Mouse (Mus musculus): ENCODE results near the gene Slc38a4. TPM values are rescaled to one million over a fixed set of nuclear protein-coding genes. Genes with fewer than 3 reads are reported as not detected.

The Slc38a4 gene
- polyA plus RNA-seq, 1 experiment from 2014 or later, result 68.3 TPM

- no peak for DNase-seq (ENCODE audit: low spot score)
Observed at GRCm38 (mm10) chr15:96974131-96974530, 81.6 kb downstream of the Slc38a4 start.

GRCm38 (mm10) chr15:96973370-96973769 lies 82.4 kb downstream of the Slc38a4 start:
- Histone ChIP-seq H3K9ac (ENCODE audit: low read length) (no peak overlapping the region), H3K27ac (ENCODE audit: low read depth) (peak overlapping the region; percentile 60), H3K36me3 (ENCODE audit: control insufficient read depth, insufficient read depth, low read length) (no peaks in the 10 kb centered on the region), H3K4me3 (ENCODE audit: low read depth, low read length) (no peak overlapping the region), H3K4me1 (replicated peaks; ENCODE audit: control insufficient read depth, insufficient read depth, low read length) (0 out of 2 replicates have a peak, but pooled peaks cover 5% of the 10 kb centered on the region), H3K4me2 (ENCODE audit: low read length) (no peak overlapping the region), H3K27me3 (replicated peaks; ENCODE audit: control insufficient read depth, insufficient read depth, low read length) (no peaks in the 10 kb centered on the region), H3K9me3 (ENCODE audit: control insufficient read depth, low read length) (no peaks in the 10 kb centered on the region)
- DNase-seq (ENCODE audit: low spot score) (no peak), ATAC-seq (replicated peaks; ENCODE audit: low FRiP score, low TSS enrichment, low read depth) (peak; percentile 32; the same call in 1 of the 2 replicates)
- 63% methylated on average over 4 of the region's 4 CpGs for WGBS

More at GRCm38 (mm10) chr15:96974131-96974530, 81.6 kb downstream of the Slc38a4 start:
- Histone ChIP-seq H3K9ac (ENCODE audit: low read length) (no peak overlapping the region), H3K27me3 (replicated peaks; ENCODE audit: control insufficient read depth, insufficient read depth, low read length) (no peaks in the 10 kb centered on the region), H3K27ac (ENCODE audit: low read depth) (peak overlapping the region; percentile 29; the same call in 1 of the 2 replicates), H3K4me3 (ENCODE audit: low read depth, low read length) (no peak overlapping the region), H3K4me2 (ENCODE audit: low read length) (no peak overlapping the region), H3K36me3 (ENCODE audit: control insufficient read depth, insufficient read depth, low read length) (no peaks in the 10 kb centered on the region), H3K9me3 (ENCODE audit: control insufficient read depth, low read length) (no peaks in the 10 kb centered on the region), H3K4me1 (replicated peaks; ENCODE audit: control insufficient read depth, insufficient read depth, low read length) (0 out of 2 replicates have a peak, but pooled peaks cover 5% of the 10 kb centered on the region)
- ATAC-seq (replicated peaks; ENCODE audit: low FRiP score, low TSS enrichment, low read depth), result no peak
- 91% methylated on average over 5 of the region's 5 CpGs for WGBS

- DNase-seq (ENCODE audit: low spot score) (no peak), ATAC-seq (replicated peaks; ENCODE audit: low FRiP score, low TSS enrichment, low read depth) (no peak; the same call in 1 of the 2 replicates)
- peak overlapping the region; percentile 60 for H3K27ac ChIP-seq (ENCODE audit: low read depth)
- 56% methylated on average over 3 of the region's 3 CpGs for WGBS
- H3K27me3 ChIP-seq (replicated peaks; ENCODE audit: control insufficient read depth, insufficient read depth, low read length), result no peaks in the 10 kb centered on the region
- no peak overlapping the region for H3K4me3 ChIP-seq (ENCODE audit: low read depth, low read length)
- 0 out of 2 replicates have a peak, but pooled peaks cover 5% of the 10 kb centered on the region for H3K4me1 ChIP-seq (replicated peaks; ENCODE audit: control insufficient read depth, insufficient read depth, low read length)
- no peaks in the 10 kb centered on the region for H3K9me3 ChIP-seq (ENCODE audit: control insufficient read depth, low read length)
- H3K36me3 ChIP-seq (ENCODE audit: control insufficient read depth, insufficient read depth, low read length), result no peaks in the 10 kb centered on the region
- H3K4me2 ChIP-seq (ENCODE audit: low read length), result no peak overlapping the region
- no peak overlapping the region for H3K9ac ChIP-seq (ENCODE audit: low read length)
Observed at GRCm38 (mm10) chr15:96972706-96973274, 83.0 kb downstream of the Slc38a4 start.

GRCm38 (mm10) chr15:96971906-96972305 lies 83.8 kb downstream of the Slc38a4 start:
- Histone ChIP-seq H3K4me1 (replicated peaks; ENCODE audit: control insufficient read depth, insufficient read depth, low read length) (0 out of 2 replicates have a peak, but pooled peaks cover 5% of the 10 kb centered on the region), H3K9me3 (ENCODE audit: control insufficient read depth, low read length) (no peaks in the 10 kb centered on the region), H3K27me3 (replicated peaks; ENCODE audit: control insufficient read depth, insufficient read depth, low read length) (no peaks in the 10 kb centered on the region), H3K9ac (ENCODE audit: low read length) (no peak overlapping the region), H3K4me2 (ENCODE audit: low read length) (no peak overlapping the region), H3K4me3 (ENCODE audit: low read depth, low read length) (no peak overlapping the region), H3K36me3 (ENCODE audit: control insufficient read depth, insufficient read depth, low read length) (no peaks in the 10 kb centered on the region), H3K27ac (ENCODE audit: low read depth) (no peak overlapping the region)
- ATAC-seq (replicated peaks; ENCODE audit: low FRiP score, low TSS enrichment, low read depth), result no peak
- 91% methylated on average over 9 of the region's 9 CpGs for WGBS
- DNase-seq (ENCODE audit: low spot score), result no peak

DNA sequence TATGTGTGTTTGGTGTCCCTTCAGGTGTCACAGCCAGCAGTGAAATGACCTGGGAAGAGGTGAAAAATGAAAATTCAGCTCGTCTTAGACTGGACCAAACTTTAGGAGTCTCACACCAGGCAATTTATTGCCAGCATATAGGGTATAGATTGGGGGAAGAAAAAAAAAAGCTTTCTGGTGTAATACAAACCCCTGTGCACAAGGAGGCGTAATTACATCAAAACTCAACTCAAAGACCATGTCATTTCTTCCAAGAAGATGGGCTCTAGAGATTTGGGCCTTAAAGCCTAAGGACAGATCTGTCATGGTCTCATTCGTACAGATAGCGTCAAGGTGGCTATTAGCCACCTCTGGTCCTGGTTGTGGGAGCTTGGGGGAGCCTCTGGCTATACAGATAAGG lies 86.0 kb downstream of the Slc38a4 start:
- H3K9ac ChIP-seq (ENCODE audit: low read length), result no peak overlapping the region
- H3K4me1 ChIP-seq (replicated peaks; ENCODE audit: control insufficient read depth, insufficient read depth, low read length), result 0 out of 2 replicates have a peak, but pooled peaks cover 5% of the 10 kb centered on the region
- no peak overlapping the region for H3K27ac ChIP-seq (ENCODE audit: low read depth)
- no peak for DNase-seq (ENCODE audit: low spot score)
- no peak for ATAC-seq (replicated peaks; ENCODE audit: low FRiP score, low TSS enrichment, low read depth)
- no peak overlapping the region for H3K4me3 ChIP-seq (ENCODE audit: low read depth, low read length)
- WGBS, result 56% methylated on average over 4 of the region's 4 CpGs
- no peaks in the 10 kb centered on the region for H3K9me3 ChIP-seq (ENCODE audit: control insufficient read depth, low read length)
- no peak overlapping the region for H3K4me2 ChIP-seq (ENCODE audit: low read length)
- no peaks in the 10 kb centered on the region for H3K36me3 ChIP-seq (ENCODE audit: control insufficient read depth, insufficient read depth, low read length)
- no peaks in the 10 kb centered on the region for H3K27me3 ChIP-seq (replicated peaks; ENCODE audit: control insufficient read depth, insufficient read depth, low read length)

GRCm38 (mm10) chr15:96968741-96969140 lies 87.0 kb downstream of the Slc38a4 start:
- no peak for ATAC-seq (replicated peaks; ENCODE audit: low FRiP score, low TSS enrichment, low read depth)
- Histone ChIP-seq H3K9me3 (ENCODE audit: control insufficient read depth, low read length) (no peaks in the 10 kb centered on the region), H3K27me3 (replicated peaks; ENCODE audit: control insufficient read depth, insufficient read depth, low read length) (no peaks in the 10 kb centered on the region), H3K4me3 (ENCODE audit: low read depth, low read length) (no peak overlapping the region), H3K4me2 (ENCODE audit: low read length) (no peak overlapping the region), H3K27ac (ENCODE audit: low read depth) (no peak overlapping the region), H3K4me1 (replicated peaks; ENCODE audit: control insufficient read depth, insufficient read depth, low read length) (peaks cover 10% of the 10 kb centered on the region; the same call in 1 of the 2 replicates), H3K36me3 (ENCODE audit: control insufficient read depth, insufficient read depth, low read length) (no peaks in the 10 kb centered on the region), H3K9ac (ENCODE audit: low read length) (no peak overlapping the region)
- DNase-seq (ENCODE audit: low spot score), result no peak
- 88% methylated on average over 11 of the region's 11 CpGs for WGBS

- no peak for ATAC-seq (replicated peaks; ENCODE audit: low FRiP score, low TSS enrichment, low read depth)
Observed at GRCm38 (mm10) chr15:96966326-96966725, 89.4 kb downstream of the Slc38a4 start.

DNA sequence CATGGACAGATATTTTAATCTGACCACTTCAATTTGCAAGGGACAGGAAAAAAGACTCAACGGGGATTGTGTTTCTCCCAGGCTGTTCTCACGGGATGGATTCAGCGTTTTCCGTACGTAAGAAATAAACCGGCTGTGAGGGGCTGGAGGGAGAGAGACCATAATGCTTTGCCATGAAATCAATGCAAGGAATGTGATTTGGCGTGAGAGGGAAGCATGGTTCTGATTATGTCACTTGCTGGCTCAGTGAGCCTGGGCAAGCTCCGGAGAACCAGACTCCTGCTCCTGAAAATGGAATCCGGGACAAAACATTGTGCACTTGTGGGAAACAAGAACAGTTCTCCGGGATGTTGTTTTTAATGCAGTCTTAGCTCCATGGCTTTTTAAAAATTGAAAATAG lies 92.0 kb downstream of the Slc38a4 start:
- Histone ChIP-seq H3K4me2 (ENCODE audit: low read length) (no peak overlapping the region), H3K36me3 (ENCODE audit: control insufficient read depth, insufficient read depth, low read length) (no peaks in the 10 kb centered on the region), H3K27ac (ENCODE audit: low read depth) (no peak overlapping the region), H3K9me3 (ENCODE audit: control insufficient read depth, low read length) (no peaks in the 10 kb centered on the region), H3K4me1 (replicated peaks; ENCODE audit: control insufficient read depth, insufficient read depth, low read length) (peaks cover 4% of the 10 kb centered on the region; the same call in 1 of the 2 replicates), H3K27me3 (replicated peaks; ENCODE audit: control insufficient read depth, insufficient read depth, low read length) (no peaks in the 10 kb centered on the region), H3K9ac (ENCODE audit: low read length) (no peak overlapping the region), H3K4me3 (ENCODE audit: low read depth, low read length) (no peak overlapping the region)
- ATAC-seq (replicated peaks; ENCODE audit: low FRiP score, low TSS enrichment, low read depth) (no peak), DNase-seq (ENCODE audit: low spot score) (no peak)
- 67% methylated on average over 10 of the region's 10 CpGs for WGBS

More at GRCm38 (mm10) chr15:96966326-96966725, 89.4 kb downstream of the Slc38a4 start:
- Histone ChIP-seq H3K9ac (ENCODE audit: low read length) (no peak overlapping the region), H3K36me3 (ENCODE audit: control insufficient read depth, insufficient read depth, low read length) (no peaks in the 10 kb centered on the region), H3K27ac (ENCODE audit: low read depth) (no peak overlapping the region), H3K4me1 (replicated peaks; ENCODE audit: control insufficient read depth, insufficient read depth, low read length) (peaks cover 4% of the 10 kb centered on the region; the same call in 1 of the 2 replicates), H3K9me3 (ENCODE audit: control insufficient read depth, low read length) (no peaks in the 10 kb centered on the region), H3K4me3 (ENCODE audit: low read depth, low read length) (no peak overlapping the region), H3K4me2 (ENCODE audit: low read length) (no peak overlapping the region), H3K27me3 (replicated peaks; ENCODE audit: control insufficient read depth, insufficient read depth, low read length) (no peaks in the 10 kb centered on the region)
- no peak for DNase-seq (ENCODE audit: low spot score)
- 91% methylated on average over 3 of the region's 3 CpGs for WGBS

DNA sequence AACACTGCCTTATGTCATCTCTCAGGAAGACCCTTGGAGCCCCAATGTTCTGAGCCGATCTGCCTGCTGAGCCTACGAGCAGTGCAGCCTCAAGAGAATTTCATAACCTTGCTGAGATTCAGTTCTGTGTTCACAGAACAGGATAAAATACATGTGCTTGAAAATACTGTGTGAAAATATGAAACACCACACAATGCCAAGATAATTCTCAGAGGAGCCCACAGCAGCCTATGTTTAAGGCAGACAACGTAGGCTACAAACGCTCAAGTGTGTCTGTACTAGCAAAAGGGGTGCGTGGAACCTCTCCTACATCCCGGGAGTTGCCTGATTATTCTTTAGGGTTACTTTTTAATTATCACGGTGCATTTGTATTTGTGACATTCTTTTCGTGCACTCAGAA lies 92.4 kb downstream of the Slc38a4 start:
- no peak overlapping the region for H3K27ac ChIP-seq (ENCODE audit: low read depth)
- H3K4me3 ChIP-seq (ENCODE audit: low read depth, low read length), result no peak overlapping the region
- WGBS, result 86% methylated on average over 8 of the region's 8 CpGs
- H3K27me3 ChIP-seq (replicated peaks; ENCODE audit: control insufficient read depth, insufficient read depth, low read length), result no peaks in the 10 kb centered on the region
- DNase-seq (ENCODE audit: low spot score) (no peak), ATAC-seq (replicated peaks; ENCODE audit: low FRiP score, low TSS enrichment, low read depth) (no peak)
- H3K4me2 ChIP-seq (ENCODE audit: low read length), result no peak overlapping the region
- no peaks in the 10 kb centered on the region for H3K36me3 ChIP-seq (ENCODE audit: control insufficient read depth, insufficient read depth, low read length)
- H3K9me3 ChIP-seq (ENCODE audit: control insufficient read depth, low read length), result no peaks in the 10 kb centered on the region
- peaks cover 4% of the 10 kb centered on the region; the same call in 1 of the 2 replicates for H3K4me1 ChIP-seq (replicated peaks; ENCODE audit: control insufficient read depth, insufficient read depth, low read length)
- no peak overlapping the region for H3K9ac ChIP-seq (ENCODE audit: low read length)

All from intestine, embryonic 14.5 days (tissue).